ENCODE assay signal across 22 mouse cellular contexts in the genomic region with DNA sequence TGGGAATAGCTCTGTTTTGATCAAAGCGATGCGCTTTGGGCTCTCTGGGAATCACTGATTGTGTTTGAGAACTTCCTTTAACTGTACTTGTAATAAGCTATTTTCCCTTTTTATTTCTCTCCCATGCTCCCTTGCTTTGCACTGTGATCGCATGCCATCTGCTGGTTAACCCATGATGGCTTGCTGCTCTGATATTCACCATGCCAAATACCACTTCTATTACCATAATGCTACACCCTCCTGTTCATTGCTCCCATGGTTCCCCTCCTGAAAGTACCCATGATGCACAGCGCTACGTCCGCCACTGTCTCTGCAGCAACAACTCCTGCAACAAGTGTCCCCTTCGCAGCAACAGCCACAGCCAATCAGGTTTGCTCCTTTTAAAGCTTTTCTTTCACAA.
DNase-seq lines count a peak whose midpoint lies in the region; ATAC-seq and TF ChIP-seq lines count a peak whose summit lies in the region.
"Had no signal": no experiment of that assay in that cellular context is flagged by ENCODE, and none has a peak within 500 bp of the region (broad histone marks: within the 10 kb centered on the region; RNA-seq: fewer than 3 reads in every experiment).

No protein-coding gene starts in this region.

- no peak overlapping the region for H3K9ac ChIP-seq in intestine, postnatal 0 days (ENCODE audit: low read depth, low read length)
- H3K9ac ChIP-seq in intestine, embryonic 15.5 days = no peak overlapping the region
- H3K9ac ChIP-seq: hindbrain, embryonic 13.5 days; liver, embryonic 12.5 days; lung, embryonic 14.5 days had no signal

- no peak overlapping the region for H3K4me2 ChIP-seq in intestine, postnatal 0 days (replicated peaks; ENCODE audit: low read depth)
- no peak overlapping the region for H3K4me2 ChIP-seq in intestine, embryonic 15.5 days (replicated peaks)
- H3K4me2 ChIP-seq: hindbrain, embryonic 13.5 days; liver, embryonic 12.5 days; lung, embryonic 14.5 days had no signal

- 0 out of 2 replicates have a peak, but pooled peaks have one; percentile 17 for TF ChIP-seq CTCF in cerebellum, adult 2 months (IDR thresholded peaks at IDR 0.05; ENCODE audit: borderline replicate concordance, insufficient read depth, low read depth, low read length)
- peak; percentile 39 for TF ChIP-seq CTCF in intestine, postnatal 0 days (IDR thresholded peaks at IDR 0.05; ENCODE audit: low read depth)
- TF ChIP-seq CTCF in left cerebral cortex, adult 2 months (IDR thresholded peaks at IDR 0.05) = peak; percentile 25
- TF ChIP-seq CTCF in cortical plate, adult 2 months (IDR thresholded peaks at IDR 0.05; ENCODE audit: extremely low read depth, insufficient read depth, low read length) = peak; percentile 36

- H3K4me3 ChIP-seq in cerebellum, adult 2 months (replicated peaks; ENCODE audit: insufficient read depth, low read depth, low read length) = no peak overlapping the region
- H3K4me3 ChIP-seq in intestine, postnatal 0 days (ENCODE audit: low read depth, low read length) = no peak overlapping the region
- no peak overlapping the region for H3K4me3 ChIP-seq in intestine, embryonic 15.5 days (replicated peaks)
- H3K4me3 ChIP-seq in left cerebral cortex, adult 2 months = no peak overlapping the region
- H3K4me3 ChIP-seq in cortical plate, adult 2 months (ENCODE audit: insufficient read depth, low read length) = no peak overlapping the region
- H3K4me3 ChIP-seq: heart, embryonic 10.5 days; hindbrain, embryonic 13.5 days; liver, embryonic 12.5 days; myocyte had no signal

- H3K4me1 ChIP-seq in cerebellum, adult 2 months (ENCODE audit: control insufficient read depth, insufficient read depth, low read length) = no peaks in the 10 kb centered on the region
- H3K4me1 ChIP-seq in intestine, postnatal 0 days (replicated peaks; ENCODE audit: control insufficient read depth, insufficient read depth, low read length) = no peaks in the 10 kb centered on the region
- 0 out of 2 replicates have a peak, but pooled peaks cover 2% of the 10 kb centered on the region for H3K4me1 ChIP-seq in intestine, embryonic 15.5 days (replicated peaks)
- H3K4me1 ChIP-seq in cortical plate, adult 2 months (ENCODE audit: control insufficient read depth, insufficient read depth, low read length) = no peaks in the 10 kb centered on the region
- H3K4me1 ChIP-seq: hindbrain, embryonic 13.5 days had no signal

- no peak for TF ChIP-seq POLR2A in cerebellum, adult 2 months (IDR thresholded peaks at IDR 0.05; ENCODE audit: borderline replicate concordance, insufficient read depth, low read length)
- no peak for TF ChIP-seq POLR2A in cortical plate, adult 2 months (IDR thresholded peaks at IDR 0.05; ENCODE audit: extremely low read depth, insufficient read depth, low read length)

- H3K27me3 ChIP-seq in cerebellum, adult 2 months (ENCODE audit: control insufficient read depth, insufficient read depth, low read length) = no peaks in the 10 kb centered on the region
- no peaks in the 10 kb centered on the region for H3K27me3 ChIP-seq in intestine, postnatal 0 days (replicated peaks; ENCODE audit: control insufficient read depth, insufficient read depth, low read length)
- H3K27me3 ChIP-seq in intestine, embryonic 15.5 days (replicated peaks) = no peaks in the 10 kb centered on the region
- H3K27me3 ChIP-seq: hindbrain, embryonic 13.5 days; liver, embryonic 12.5 days had no signal

- no peak for DNase-seq in cerebellum, adult 2 months
- no peak for DNase-seq in cerebellum, postnatal 25 days
- DNase-seq in left cerebral cortex, adult 2 months (ENCODE audit: extremely low spot score in 1 of 2, low spot score in 2 of 2) = no peak
- no peak for DNase-seq in left cerebral cortex, postnatal 14 days (ENCODE audit: low spot score in 2 of 2)
- no peak for DNase-seq in adrenal gland, postnatal 14 days
- DNase-seq: adrenal gland, postnatal 10 days; cerebellum, adult 11-12 months; cerebellum, postnatal 36 days; gastrocnemius, postnatal 25 days; heart, postnatal 10 days; left cerebral cortex, postnatal 4 days; lung, embryonic 14.5 days; midbrain, embryonic 14.5 days; thymus, postnatal 25 days had no signal

- H3K27ac ChIP-seq in cerebellum, adult 2 months (ENCODE audit: insufficient read depth, low read length) = no peak overlapping the region
- H3K27ac ChIP-seq in intestine, postnatal 0 days (ENCODE audit: low read depth, low read length) = no peak overlapping the region
- H3K27ac ChIP-seq in intestine, embryonic 15.5 days = no peak overlapping the region
- no peak overlapping the region for H3K27ac ChIP-seq in left cerebral cortex, adult 2 months
- H3K27ac ChIP-seq in cortical plate, adult 2 months (ENCODE audit: insufficient read depth, low read length) = no peak overlapping the region
- H3K27ac ChIP-seq: heart, embryonic 10.5 days; hindbrain, embryonic 13.5 days; liver, embryonic 12.5 days; macrophage had no signal

- WGBS in cerebellum, adult 2 months = 90% methylated on average over 7 of the region's 7 CpGs
- 92% methylated on average over 7 of the region's 7 CpGs for WGBS in intestine, postnatal 0 days
- 96% methylated on average over 7 of the region's 7 CpGs for WGBS in intestine, embryonic 15.5 days

- no peak for ATAC-seq in intestine, postnatal 0 days
- no peak for ATAC-seq in intestine, embryonic 15.5 days

- no peaks in the 10 kb centered on the region for H3K9me3 ChIP-seq in intestine, postnatal 0 days (ENCODE audit: control insufficient read depth)
- no peaks in the 10 kb centered on the region for H3K9me3 ChIP-seq in intestine, embryonic 15.5 days
- H3K9me3 ChIP-seq: heart, embryonic 10.5 days; hindbrain, embryonic 13.5 days; liver, embryonic 12.5 days had no signal

- intact Hi-C loops in left cerebral cortex, adult 2 months (cut with DNase I) = no loop called here
- intact Hi-C loops in left cerebral cortex, postnatal 14 days (cut with DNase I) = loop anchor here (10.0 kb wide), 1 partner anchor 260 kb away; no protein-coding TSS in a partner anchor

- peaks cover 41% of the 10 kb centered on the region; the same call in 1 of the 2 replicates for H3K36me3 ChIP-seq in intestine, postnatal 0 days (ENCODE audit: control insufficient read depth, insufficient read depth)
- H3K36me3 ChIP-seq in intestine, embryonic 15.5 days = peaks cover 22% of the 10 kb centered on the region
